Mouse (Mus musculus): ENCODE data around the gene Tgfbr3l. TPM values are rescaled to one million over a fixed set of nuclear protein-coding genes. Genes with fewer than 3 reads are reported as not detected.

Gene Tgfbr3l
- polyA plus RNA-seq, 1 experiment from 2014 or later: 4.6 TPM

DNA sequence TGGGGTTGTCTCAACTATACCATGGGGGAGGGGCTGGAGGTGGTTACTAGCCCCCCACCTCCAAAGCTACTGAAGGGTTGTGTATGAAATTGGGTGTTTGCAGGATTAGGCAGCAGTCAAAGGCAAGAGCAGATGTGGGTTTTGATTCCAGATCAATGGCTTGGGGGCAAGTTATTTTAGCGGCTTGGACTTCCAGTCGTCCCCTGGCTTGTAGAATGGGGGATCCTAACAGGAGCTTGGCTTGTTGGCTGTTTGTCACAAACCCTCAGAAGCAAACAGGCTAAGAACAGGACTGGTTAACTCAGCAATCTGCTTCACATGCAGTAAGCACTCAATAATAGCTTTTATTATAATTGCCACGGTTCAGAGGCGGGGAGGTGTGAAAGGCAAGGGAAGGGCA is 9.3 kb downstream of the Tgfbr3l start:
- Histone ChIP-seq H3K4me3 (no peak overlapping the region), H3K4me2 (replicated peaks) (peak overlapping the region; percentile 83), H3K9ac (peak overlapping the region; percentile 88; the same call in 1 of the 2 replicates), H3K27ac (no peak overlapping the region), H3K9me3 (no peaks in the 10 kb centered on the region), H3K4me1 (peaks cover 42% of the 10 kb centered on the region), H3K36me3 (peaks cover 57% of the 10 kb centered on the region), H3K27me3 (no peaks in the 10 kb centered on the region)
- no peak for ATAC-seq (ENCODE audit: low FRiP score, low read depth)
- WGBS: 70% methylated on average over 4 of the region's 4 CpGs

DNA sequence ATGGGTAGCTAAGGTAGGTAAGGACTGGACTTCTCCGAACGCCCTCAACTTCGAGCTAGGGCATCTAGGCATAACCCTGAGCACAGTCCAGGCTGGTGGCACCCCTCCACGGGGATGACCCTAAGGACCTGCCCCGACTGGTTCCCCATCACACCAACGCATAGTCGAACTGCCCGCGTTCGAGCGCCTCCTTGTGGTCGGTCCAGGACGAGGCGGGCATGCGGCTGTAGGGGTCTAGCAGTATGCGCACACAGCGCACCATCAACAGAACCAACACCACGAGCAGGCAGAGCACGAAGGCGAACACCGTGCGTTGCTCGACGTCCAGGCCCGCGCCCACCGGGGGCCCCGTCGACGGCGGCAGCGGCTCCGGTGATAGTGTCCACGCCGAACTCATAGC is 10.2 kb downstream of the Tgfbr3l start:
- Histone ChIP-seq H3K27ac (peak overlapping the region; percentile 72), H3K4me2 (replicated peaks) (peak overlapping the region; percentile 83), H3K9me3 (no peaks in the 10 kb centered on the region), H3K27me3 (no peaks in the 10 kb centered on the region), H3K9ac (peak overlapping the region; percentile 88), H3K36me3 (peaks cover 66% of the 10 kb centered on the region), H3K4me1 (peaks cover 39% of the 10 kb centered on the region), H3K4me3 (peak overlapping the region; percentile 86)
- peak; percentile 50 for ATAC-seq (ENCODE audit: low FRiP score, low read depth)
- WGBS: 1% methylated on average over 35 of the region's 35 CpGs

- Histone ChIP-seq H3K27ac (peak overlapping the region; percentile 72), H3K4me3 (peak overlapping the region; percentile 86), H3K36me3 (peaks cover 70% of the 10 kb centered on the region), H3K9me3 (no peaks in the 10 kb centered on the region), H3K4me2 (replicated peaks) (peak overlapping the region; percentile 83), H3K27me3 (no peaks in the 10 kb centered on the region), H3K4me1 (peaks cover 37% of the 10 kb centered on the region), H3K9ac (peak overlapping the region; percentile 88)
- under 1% methylated on average over 32 of the region's 32 CpGs for WGBS
- ATAC-seq (ENCODE audit: low FRiP score, low read depth): peak; percentile 79
These were observed 10.7 kb downstream of the Tgfbr3l start for GRCm38 (mm10) chr8:4258678-4259077.

GRCm38 (mm10) chr8:4259125-4259804 is 11.3 kb downstream of the Tgfbr3l start, which contains the start of gene Ctxn1:
TSS of gene Ctxn1 (minus strand) at chr8:4259274.
- WGBS: 3% methylated on average over 33 of the region's 33 CpGs
- H3K4me3 ChIP-seq: peak within 1 kb of the TSS; percentile 86
- peak; percentile 94 for ATAC-seq (ENCODE audit: low FRiP score, low read depth)

GRCm38 (mm10) chr8:4259805-4260170 is 11.8 kb downstream of the Tgfbr3l start:
- peak overlapping the region; percentile 5 for H3K9ac ChIP-seq
- no peaks in the 10 kb centered on the region for H3K9me3 ChIP-seq
- no peak for ATAC-seq (ENCODE audit: low FRiP score, low read depth)
- no peaks in the 10 kb centered on the region for H3K27me3 ChIP-seq
- 82% methylated on average over 4 of the region's 4 CpGs for WGBS
- H3K4me2 ChIP-seq (replicated peaks): no peak overlapping the region
- H3K4me1 ChIP-seq: peaks cover 27% of the 10 kb centered on the region
- no peak overlapping the region; the same call in 1 of the 2 replicates for H3K4me3 ChIP-seq
- H3K36me3 ChIP-seq: peaks cover 74% of the 10 kb centered on the region
- peak overlapping the region; percentile 76; the same call in 1 of the 2 replicates for H3K27ac ChIP-seq

More at GRCm38 (mm10) chr8:4259125-4259804, 11.3 kb downstream of the Tgfbr3l start, which contains the start of gene Ctxn1:
- H3K36me3 ChIP-seq: peaks cover 74% of the 10 kb centered on the region
- no peaks in the 10 kb centered on the region for H3K9me3 ChIP-seq
- peaks cover 31% of the 10 kb centered on the region for H3K4me1 ChIP-seq
- peak within 1 kb of the TSS; percentile 83 for H3K4me2 ChIP-seq (replicated peaks)
- peak within 1 kb of the TSS; percentile 76 for H3K27ac ChIP-seq
- H3K9ac ChIP-seq: peak within 1 kb of the TSS; percentile 88
- H3K27me3 ChIP-seq: no peaks in the 10 kb centered on the region

- Histone ChIP-seq H3K9me3 (no peaks in the 10 kb centered on the region), H3K27ac (no peak overlapping the region), H3K4me1 (peaks cover 9% of the 10 kb centered on the region), H3K4me3 (no peak overlapping the region), H3K9ac (no peak overlapping the region), H3K27me3 (no peaks in the 10 kb centered on the region), H3K4me2 (replicated peaks) (no peak overlapping the region), H3K36me3 (peaks cover 85% of the 10 kb centered on the region)
- no peak for ATAC-seq (ENCODE audit: low FRiP score, low read depth)
- WGBS: 87% methylated on average over 8 of the region's 8 CpGs
These were observed 15.2 kb downstream of the Tgfbr3l start for GRCm38 (mm10) chr8:4263105-4263791.

GRCm38 (mm10) chr8:4265160-4265914 is 17.3 kb downstream of the Tgfbr3l start:
- H3K9me3 ChIP-seq: no peaks in the 10 kb centered on the region
- 92% methylated on average over 15 of the region's 15 CpGs for whole genome bisulfite sequencing
- H3K4me2 ChIP-seq (replicated peaks): no peak overlapping the region
- peaks cover 96% of the 10 kb centered on the region for H3K36me3 ChIP-seq
- no peak overlapping the region for H3K27ac ChIP-seq
- no peak overlapping the region for H3K4me3 ChIP-seq
- no peak overlapping the region for H3K9ac ChIP-seq
- H3K27me3 ChIP-seq: no peaks in the 10 kb centered on the region
- no peak for ATAC-seq (ENCODE audit: low FRiP score, low read depth)
- no peaks in the 10 kb centered on the region for H3K4me1 ChIP-seq

- WGBS: 81% methylated on average over 15 of the region's 15 CpGs
- H3K9ac ChIP-seq: no peak overlapping the region
- no peak overlapping the region for H3K4me3 ChIP-seq
- H3K36me3 ChIP-seq: peaks cover 95% of the 10 kb centered on the region
- ATAC-seq (ENCODE audit: low FRiP score, low read depth): no peak
- H3K9me3 ChIP-seq: no peaks in the 10 kb centered on the region
- no peaks in the 10 kb centered on the region for H3K27me3 ChIP-seq
- no peak overlapping the region for H3K4me2 ChIP-seq (replicated peaks)
- H3K4me1 ChIP-seq: no peaks in the 10 kb centered on the region
- H3K27ac ChIP-seq: no peak overlapping the region
These were observed 19.6 kb downstream of the Tgfbr3l start for GRCm38 (mm10) chr8:4267627-4268026.

DNA sequence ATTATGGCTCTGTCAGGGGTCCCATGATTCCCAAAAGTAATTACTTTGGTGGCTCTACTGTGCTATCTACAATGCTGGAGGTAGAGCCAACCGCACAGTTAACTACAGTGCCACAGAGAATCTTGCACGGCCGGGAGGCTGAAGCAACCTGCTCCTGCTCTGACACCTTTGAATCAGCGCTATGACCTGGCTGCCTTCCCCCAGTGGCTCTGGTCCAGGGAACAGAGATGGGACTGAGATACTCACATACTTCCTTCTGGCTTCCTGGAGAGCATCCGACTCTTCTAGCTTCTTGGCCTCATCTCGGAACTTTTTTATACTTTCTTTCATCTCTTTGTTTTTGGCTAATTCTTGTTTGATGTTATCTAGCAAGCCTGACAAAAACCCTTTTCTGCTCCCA is 21.6 kb downstream of the Tgfbr3l start:
- Histone ChIP-seq H3K27ac (no peak overlapping the region), H3K9ac (no peak overlapping the region), H3K27me3 (no peaks in the 10 kb centered on the region), H3K4me3 (no peak overlapping the region), H3K9me3 (no peaks in the 10 kb centered on the region), H3K4me1 (peaks cover 3% of the 10 kb centered on the region), H3K4me2 (replicated peaks) (no peak overlapping the region), H3K36me3 (peaks cover 91% of the 10 kb centered on the region)
- no peak for ATAC-seq (ENCODE audit: low FRiP score, low read depth)
- 94% methylated on average over 6 of the region's 6 CpGs for WGBS

DNA sequence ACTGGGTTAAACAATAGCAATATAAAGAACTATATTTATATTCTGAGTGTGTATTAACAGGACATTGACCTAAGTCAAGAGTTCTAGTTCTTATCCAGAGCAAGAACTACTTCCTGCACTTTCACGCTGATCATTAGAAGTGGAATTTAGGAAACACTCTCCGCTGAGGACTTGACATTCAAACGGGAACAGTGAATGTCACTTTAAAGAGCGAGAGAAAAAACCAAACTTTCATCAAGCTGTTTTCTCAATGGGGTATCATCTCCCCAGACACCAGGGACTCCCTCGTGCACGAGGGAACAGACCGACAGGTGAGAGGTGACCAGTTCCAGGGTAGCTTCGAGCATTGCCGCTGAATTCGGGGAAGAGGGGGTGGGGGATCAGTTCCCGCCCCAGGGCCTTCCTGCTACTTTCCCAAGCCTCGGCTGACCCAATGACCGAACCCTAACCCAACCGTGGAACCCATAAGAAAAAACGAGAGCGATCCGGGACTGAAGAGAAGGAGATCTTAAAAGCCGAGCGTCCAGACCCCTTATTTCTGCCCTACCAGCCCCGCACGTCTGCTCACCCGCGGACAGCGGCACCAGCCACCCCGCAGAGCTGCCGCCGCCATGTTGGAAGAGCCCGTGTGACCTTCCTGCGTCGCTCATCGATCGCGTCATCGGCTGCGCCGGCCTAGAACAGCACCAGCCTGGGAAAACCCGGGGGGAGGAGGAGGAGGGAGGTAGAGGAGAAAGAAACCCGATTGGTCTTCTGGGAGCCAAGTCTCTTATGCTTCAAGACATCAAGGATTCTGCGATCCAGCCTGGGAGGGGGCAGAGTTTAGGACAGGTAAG is 27.5 kb downstream of the Tgfbr3l start, which contains the start of gene Timm44:
Gene Timm44, minus strand, starts transcription at position 639 of the 836 bp plus-strand sequence.
- Histone ChIP-seq H3K9ac (peak within 1 kb of the TSS; percentile 82), H3K27ac (peak within 1 kb of the TSS; percentile 55; the same call in 1 of the 2 replicates), H3K4me2 (replicated peaks) (peak within 1 kb of the TSS; percentile 79), H3K4me3 (peak within 1 kb of the TSS; percentile 68), H3K4me1 (peaks cover 9% of the 10 kb centered on the region), H3K27me3 (no peaks in the 10 kb centered on the region), H3K36me3 (peaks cover 34% of the 10 kb centered on the region), H3K9me3 (no peaks in the 10 kb centered on the region)
- peak; percentile 97 for ATAC-seq (ENCODE audit: low FRiP score, low read depth)
- WGBS: under 1% methylated on average over 39 of the region's 39 CpGs

GRCm38 (mm10) chr8:4276111-4276465 is 28.1 kb downstream of the Tgfbr3l start:
- Histone ChIP-seq H3K27me3 (no peaks in the 10 kb centered on the region), H3K36me3 (peaks cover 28% of the 10 kb centered on the region), H3K9me3 (no peaks in the 10 kb centered on the region), H3K4me1 (peaks cover 9% of the 10 kb centered on the region), H3K27ac (peak overlapping the region; percentile 55; the same call in 1 of the 2 replicates), H3K9ac (peak overlapping the region; percentile 82), H3K4me2 (replicated peaks) (peak overlapping the region; percentile 79), H3K4me3 (peak overlapping the region; percentile 68)
- WGBS: 25% methylated on average over 9 of the region's 9 CpGs
- peak; percentile 70 for ATAC-seq (ENCODE audit: low FRiP score, low read depth)

Measured in limb, embryonic 13.5 days (tissue).